Mouse (Mus musculus) thymus, postnatal 10 days (tissue): ENCODE measurements around the gene Rpl3l.
"Not testable (repeated sequence)": the region's sequence is repeated elsewhere in the genome, so short reads cannot be mapped to it uniquely, and the experiment has no call there.

Source experiments
- DNase-seq, 2 experiments: peaks; one replicate each; pipeline ENCODE4 v3.0.0; 2021; ENCODE audit warnings: low spot score in 2 of 2

Gene Rpl3l

GRCm38 (mm10) chr17:24719494-24720222 lies 8.0 kb upstream of the Rpl3l start:
- DNase-seq = peak; percentile 96 to 97

GRCm38 (mm10) chr17:24720616-24721015 lies 7.0 kb upstream of the Rpl3l start:
- not testable (repeated sequence) for DNase-seq

DNA sequence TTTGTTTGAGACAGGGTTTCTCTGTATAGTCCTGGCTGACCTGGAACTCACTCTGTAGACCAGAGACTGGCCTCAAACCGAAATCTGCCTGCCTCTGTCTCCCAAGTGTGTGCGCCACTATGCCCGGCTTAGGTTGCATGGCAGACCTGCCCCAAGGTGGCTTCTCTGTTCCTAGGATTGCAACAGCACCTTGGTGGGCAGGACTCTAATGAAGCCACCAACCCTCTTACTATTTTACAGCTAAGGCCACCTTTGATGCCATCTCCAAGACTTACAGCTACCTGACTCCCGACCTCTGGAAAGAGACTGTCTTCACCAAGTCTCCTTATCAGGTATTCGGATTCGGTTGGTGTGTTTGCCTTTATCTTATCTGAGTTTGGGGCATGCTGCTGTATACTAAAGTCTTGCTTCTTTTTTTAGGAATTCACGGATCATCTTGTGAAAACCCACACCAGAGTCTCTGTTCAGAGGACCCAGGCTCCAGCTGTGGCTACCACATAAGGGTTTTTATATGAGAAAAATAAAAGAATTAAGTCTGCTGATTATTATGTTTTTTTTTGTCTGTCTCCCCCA lies 6.2 kb upstream of the Rpl3l start:
- DNase-seq = not testable (repeated sequence)

- DNase-seq = no peak
Observed at GRCm38 (mm10) chr17:24722220-24722924, 5.2 kb upstream of the Rpl3l start.

DNA sequence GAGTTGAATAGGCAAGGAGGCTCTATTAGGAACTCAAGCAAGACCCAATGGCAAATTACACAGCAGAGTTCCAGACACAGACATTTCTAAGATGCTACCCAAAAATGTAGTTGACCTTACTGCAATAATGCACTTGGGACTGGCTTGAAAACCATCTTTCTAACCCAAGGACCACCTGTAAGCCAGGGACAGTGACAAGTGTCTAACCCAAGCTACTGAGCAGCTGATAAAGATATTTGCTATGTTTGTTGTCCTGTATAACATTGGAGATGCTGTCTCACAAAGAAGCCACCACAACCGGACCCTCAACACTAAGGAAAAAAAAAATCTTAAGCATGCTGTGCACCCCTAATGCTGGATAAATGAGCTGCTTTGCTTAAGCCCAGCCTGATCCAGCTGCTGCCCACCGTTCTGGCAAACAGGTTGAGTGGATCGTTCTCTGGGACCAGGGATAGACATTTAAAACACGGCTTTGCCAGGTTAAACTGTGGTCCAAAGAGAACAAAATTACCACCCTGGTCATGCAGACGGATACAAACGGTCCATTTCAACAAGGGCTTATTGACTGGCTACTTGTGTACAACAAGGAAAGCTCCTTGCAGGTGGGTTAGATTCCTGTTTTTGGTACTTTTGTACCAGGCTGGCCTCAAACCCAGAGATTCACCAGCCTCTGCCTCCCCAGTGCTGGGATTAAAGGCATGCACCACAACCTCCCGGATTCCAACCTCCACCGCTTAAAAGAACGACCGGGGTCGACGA lies 4.3 kb upstream of the Rpl3l start:
- no peak for DNase-seq

DNA sequence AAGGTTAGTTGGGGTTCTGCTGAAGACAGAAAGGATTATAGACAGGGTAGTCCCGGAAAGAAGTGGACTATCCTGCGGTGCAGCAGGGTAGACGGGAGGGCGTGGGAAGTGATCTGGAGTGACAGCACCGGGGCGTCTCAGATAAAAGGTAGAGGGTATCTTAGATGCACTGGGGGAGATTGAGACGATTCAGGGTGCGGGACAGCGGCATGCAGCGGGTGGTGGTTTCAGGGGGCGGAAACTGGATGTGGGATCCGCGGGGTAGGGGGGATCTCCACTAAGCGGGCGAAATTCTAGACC lies 3.8 kb upstream of the Rpl3l start:
- DNase-seq = no peak

GRCm38 (mm10) chr17:24724184-24724583 lies 3.4 kb upstream of the Rpl3l start, which contains the start of gene Ndufb10:
TSS of gene Ndufb10 (minus strand) at chr17:24724478.
- peak; percentile 89 to 98 for DNase-seq

GRCm38 (mm10) chr17:24725637-24726390 lies 1.8 kb upstream of the Rpl3l start:
- DNase-seq = no peak

DNA sequence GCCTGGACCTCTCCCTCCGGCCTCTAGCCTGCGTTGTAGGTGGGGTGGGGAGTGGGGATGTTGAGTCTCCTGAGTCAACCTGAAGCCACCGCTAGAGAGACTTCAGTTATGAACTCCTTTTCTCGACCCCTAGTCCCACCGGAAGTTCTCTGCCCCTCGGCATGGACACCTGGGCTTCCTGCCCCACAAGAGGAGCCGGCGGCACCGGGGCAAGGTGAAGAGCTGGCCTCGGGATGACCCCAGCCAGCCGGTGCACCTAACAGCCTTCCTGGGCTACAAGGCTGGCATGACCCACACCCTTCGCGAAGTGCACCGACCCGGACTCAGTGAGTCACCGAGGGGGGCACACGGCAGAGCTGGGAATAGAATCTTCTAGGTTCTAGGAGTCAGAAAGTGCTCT lies 564 bp downstream of the Rpl3l start:
- no peak for DNase-seq

DNA sequence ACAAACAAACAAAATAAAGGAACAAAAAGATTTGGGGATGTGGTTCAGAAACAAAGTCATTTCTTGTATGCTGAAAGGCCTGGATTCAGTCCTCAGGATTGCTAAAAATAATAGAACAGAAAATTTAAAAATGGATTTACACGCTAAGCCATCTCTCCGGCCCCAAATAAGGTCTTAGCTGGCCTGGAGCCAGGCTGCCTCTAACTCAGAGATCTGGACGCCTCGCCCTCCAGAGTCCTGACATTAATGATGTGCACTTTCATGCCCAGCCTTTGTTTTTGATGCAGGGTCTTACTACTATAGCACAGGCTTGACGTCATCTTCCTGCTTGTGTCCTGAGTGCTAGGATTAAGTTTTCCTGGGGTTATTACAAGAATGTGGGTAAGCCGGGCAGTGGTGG lies 1.4 kb downstream of the Rpl3l start:
- DNase-seq = no peak

- DNase-seq = no peak
Observed at GRCm38 (mm10) chr17:24730787-24731186, 3.2 kb downstream of the Rpl3l start.

GRCm38 (mm10) chr17:24732233-24732935 lies 4.8 kb downstream of the Rpl3l start:
- DNase-seq = no peak

DNA sequence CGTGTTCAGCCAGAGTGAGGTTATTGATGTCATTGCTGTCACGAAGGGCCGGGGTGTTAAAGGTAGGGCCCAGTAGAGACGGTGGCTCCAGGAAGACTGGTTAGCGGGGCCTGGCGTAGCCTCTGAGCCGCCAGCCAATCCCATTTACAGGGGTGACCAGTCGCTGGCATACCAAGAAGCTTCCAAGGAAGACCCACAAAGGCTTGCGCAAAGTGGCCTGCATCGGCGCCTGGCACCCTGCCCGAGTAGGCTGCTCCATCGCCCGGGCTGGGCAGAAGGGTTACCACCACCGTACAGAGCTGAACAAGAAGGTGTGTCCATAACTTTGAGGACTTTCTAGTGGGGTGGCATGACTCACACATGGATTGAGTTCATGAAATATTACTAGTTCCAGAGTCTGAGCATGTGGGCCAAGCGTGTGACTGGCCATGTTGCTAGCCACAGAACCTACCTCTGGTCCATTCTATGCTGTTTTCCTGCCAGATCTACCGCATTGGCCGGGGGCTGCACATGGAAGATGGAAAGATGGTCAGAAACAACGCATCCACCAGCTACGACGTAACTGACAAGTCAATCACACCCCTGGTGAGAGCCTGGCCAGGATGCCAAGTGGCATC lies 5.9 kb downstream of the Rpl3l start:
- no peak for DNase-seq

GRCm38 (mm10) chr17:24734513-24734912 lies 6.9 kb downstream of the Rpl3l start:
- no peak for DNase-seq

DNA sequence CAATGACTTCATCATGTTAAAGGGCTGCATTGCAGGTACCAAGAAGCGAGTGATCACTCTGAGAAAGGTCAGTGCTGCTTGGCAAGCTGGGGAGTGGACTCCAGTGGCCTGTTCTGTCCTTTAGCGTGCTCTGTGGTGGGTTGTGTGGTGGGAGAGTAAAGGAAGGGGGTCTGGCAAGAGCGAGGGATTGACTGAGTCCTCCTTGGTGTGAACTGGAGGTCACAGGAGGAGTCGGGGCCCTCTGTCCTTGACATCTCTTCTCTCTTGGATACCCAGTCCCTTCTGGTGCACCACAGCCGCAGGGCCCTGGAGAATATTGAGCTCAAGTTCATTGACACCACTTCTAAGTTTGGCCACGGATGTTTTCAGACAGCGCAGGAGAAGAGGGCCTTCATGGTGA lies 7.8 kb downstream of the Rpl3l start:
- no peak for DNase-seq

GRCm38 (mm10) chr17:24736330-24737051 lies 8.9 kb downstream of the Rpl3l start, which contains the start of gene Msrb1:
TSS of gene Msrb1 (plus strand) at chr17:24736642.
- peak; percentile 93 to 97 for DNase-seq

- no peak for DNase-seq
Observed at GRCm38 (mm10) chr17:24737135-24737810, 9.7 kb downstream of the Rpl3l start.

DNA sequence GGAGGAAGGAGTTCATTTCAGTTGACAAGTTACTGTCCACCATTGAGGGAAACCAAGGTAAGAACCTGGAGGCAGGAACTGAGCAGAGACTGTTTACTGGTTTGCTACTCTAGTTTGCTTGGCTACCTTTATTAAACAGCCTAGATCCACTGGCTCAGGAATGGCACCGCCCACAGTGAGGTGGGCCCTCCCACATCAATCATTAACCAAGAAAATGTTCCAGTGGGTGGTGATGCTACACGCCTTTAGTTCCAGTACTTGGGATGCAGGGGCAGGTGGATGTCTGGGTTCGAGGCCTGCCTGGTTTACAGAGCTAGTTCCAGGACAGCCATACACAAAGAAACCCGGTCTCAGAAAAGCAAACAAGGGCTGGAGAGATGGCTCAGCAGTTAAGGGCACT lies 10.6 kb downstream of the Rpl3l start:
- DNase-seq = no peak

- no peak for DNase-seq
Observed at GRCm38 (mm10) chr17:24739926-24740325, 12.3 kb downstream of the Rpl3l start.
